Comparison of ENCODE assay signal across 8 mouse cellular contexts in the genomic region with DNA sequence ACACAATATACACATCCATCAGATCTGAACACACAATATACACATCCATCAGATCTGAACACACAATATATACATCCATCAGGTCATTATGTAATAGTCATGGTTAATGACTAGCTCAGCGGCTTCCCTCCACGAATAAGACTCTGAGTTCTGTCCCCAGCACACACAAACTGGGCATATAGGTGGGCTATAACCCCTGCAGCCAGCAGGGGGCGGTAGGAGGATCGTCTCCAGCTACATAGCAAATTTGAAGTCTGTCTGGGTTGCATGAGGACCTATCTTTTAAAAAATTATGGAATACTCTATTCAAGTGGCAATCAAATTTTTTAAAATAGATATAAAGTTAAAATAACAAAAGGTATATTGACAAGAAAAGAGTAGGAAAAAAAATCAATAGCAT.
A peak's percentile ranks its signal among the peaks of the same experiment; 100 is the strongest.
DNase-seq lines count a peak whose midpoint lies in the region; ATAC-seq and TF ChIP-seq lines count a peak whose summit lies in the region.

No protein-coding gene starts in this region.

- H3K27ac ChIP-seq in heart, embryonic 12.5 days (ENCODE audit: poor library complexity, severe bottlenecking): no peak overlapping the region
- H3K27ac ChIP-seq in embryonic facial prominence, embryonic 10.5 days (replicated peaks): no peak overlapping the region
- no peak overlapping the region for H3K27ac ChIP-seq in small intestine, adult 2 months (ENCODE audit: insufficient read depth, low read depth, low read length)
- H3K27ac ChIP-seq in forebrain, embryonic 12.5 days: no peak overlapping the region

- no peaks in the 10 kb centered on the region; the same call in 1 of the 2 replicates for H3K27me3 ChIP-seq in heart, embryonic 12.5 days (replicated peaks)
- H3K27me3 ChIP-seq in embryonic facial prominence, embryonic 10.5 days (replicated peaks; ENCODE audit: low read depth, poor library complexity, severe bottlenecking): no peaks in the 10 kb centered on the region
- H3K27me3 ChIP-seq in small intestine, adult 2 months (ENCODE audit: control insufficient read depth, insufficient read depth, low read length): no peaks in the 10 kb centered on the region
- H3K27me3 ChIP-seq in forebrain, embryonic 12.5 days: no peaks in the 10 kb centered on the region

- 44% methylated on average over 4 of the region's 4 CpGs for WGBS in heart, embryonic 12.5 days
- WGBS in embryonic facial prominence, embryonic 10.5 days: 51% methylated on average over 4 of the region's 4 CpGs
- WGBS in small intestine, adult 2 months: 29% methylated on average over 4 of the region's 4 CpGs
- 54% methylated on average over 4 of the region's 4 CpGs for WGBS in forebrain, embryonic 12.5 days

- no peak for ATAC-seq in heart, embryonic 12.5 days (ENCODE audit: insufficient number of reproducible peaks, low FRiP score)
- no peak for ATAC-seq in forebrain, embryonic 12.5 days (ENCODE audit: low FRiP score)

- H3K9me3 ChIP-seq in heart, embryonic 12.5 days (replicated peaks): no peaks in the 10 kb centered on the region
- H3K9me3 ChIP-seq in embryonic facial prominence, embryonic 10.5 days: no peaks in the 10 kb centered on the region
- H3K9me3 ChIP-seq in forebrain, embryonic 12.5 days: no peaks in the 10 kb centered on the region

- DNase-seq in heart, adult 18-20 months: peak; percentile 3 to 10
- DNase-seq in spleen, postnatal 10 days (ENCODE audit: low spot score in 2 of 2): peak; percentile 5 to 40
- no peak for DNase-seq in spleen, adult 12 weeks (ENCODE audit: low spot score)
- DNase-seq in embryonic facial prominence, embryonic 10.5 days (ENCODE audit: low spot score): peak; percentile 25
- no peak for DNase-seq in right cerebral cortex, postnatal 36 days (ENCODE audit: low spot score in 2 of 2)

- no peak for TF ChIP-seq POLR2A in small intestine, adult 2 months (IDR thresholded peaks at IDR 0.05; ENCODE audit: low read depth, low read length)

- no peak overlapping the region for H3K4me3 ChIP-seq in heart, embryonic 12.5 days
- no peak overlapping the region for H3K4me3 ChIP-seq in embryonic facial prominence, embryonic 10.5 days
- no peak overlapping the region for H3K4me3 ChIP-seq in small intestine, adult 2 months (ENCODE audit: low read depth, low read length)
- H3K4me3 ChIP-seq in forebrain, embryonic 12.5 days (replicated peaks): no peak overlapping the region

- no peaks in the 10 kb centered on the region for H3K36me3 ChIP-seq in heart, embryonic 12.5 days
- no peaks in the 10 kb centered on the region for H3K36me3 ChIP-seq in embryonic facial prominence, embryonic 10.5 days (replicated peaks)
- no peaks in the 10 kb centered on the region for H3K36me3 ChIP-seq in small intestine, adult 2 months (ENCODE audit: control insufficient read depth, insufficient read depth, low read length)
- no peaks in the 10 kb centered on the region for H3K36me3 ChIP-seq in forebrain, embryonic 12.5 days (replicated peaks)

- H3K4me1 ChIP-seq in heart, embryonic 12.5 days (replicated peaks): no peaks in the 10 kb centered on the region
- no peaks in the 10 kb centered on the region for H3K4me1 ChIP-seq in embryonic facial prominence, embryonic 10.5 days
- H3K4me1 ChIP-seq in small intestine, adult 2 months (ENCODE audit: control insufficient read depth, insufficient read depth, insufficient read length, low read length): no peaks in the 10 kb centered on the region
- no peaks in the 10 kb centered on the region for H3K4me1 ChIP-seq in forebrain, embryonic 12.5 days

- no peak overlapping the region for H3K4me2 ChIP-seq in heart, embryonic 12.5 days
- no peak overlapping the region for H3K4me2 ChIP-seq in forebrain, embryonic 12.5 days

- H3K9ac ChIP-seq in heart, embryonic 12.5 days: no peak overlapping the region
- H3K9ac ChIP-seq in forebrain, embryonic 12.5 days: no peak overlapping the region

- peak; percentile 66; the same call in 1 of the 2 replicates for TF ChIP-seq CTCF in small intestine, adult 2 months (IDR thresholded peaks at IDR 0.05; ENCODE audit: extremely low read depth, insufficient read length, insufficient replicate concordance, low read depth, low read length)

Comparison
In these comparisons a context has a peak if more than half of its experiments do, and no peak if none do; other contexts are left out.
1. DNase-seq: peak in heart, adult 18-20 months (2 of 2), spleen, postnatal 10 days (2 of 2) and embryonic facial prominence, embryonic 10.5 days (single experiment); none in spleen, adult 12 weeks (single experiment) and right cerebral cortex, postnatal 36 days (0 of 2).